Mouse (Mus musculus) thymus, adult 2 months (tissue): ENCODE results near the gene Atxn7.

Experiments
- CTCF ChIP-seq: fragments of 200-500 bp; IDR thresholded peaks from 2 replicates; pipeline ENCODE4 v1.5.1; 2012; ENCODE audit warnings: mild to moderate bottlenecking, control low read depth, low read length, moderate library complexity, borderline replicate concordance; ENCODE audit not compliant: control insufficient read depth, poor library complexity, insufficient read depth; ENCODE audit errors: extremely low read depth
- POLR2A ChIP-seq: fragments of 200-500 bp; IDR thresholded peaks from 2 replicates; pipeline ENCODE4 v1.6.1; 2012; ENCODE audit warnings: mild to moderate bottlenecking, low read length, control low read depth, moderate library complexity; ENCODE audit not compliant: control insufficient read depth, poor library complexity, insufficient read depth; ENCODE audit errors: extremely low read depth

- TF ChIP-seq POLR2A (no peak), CTCF (no peak)
These were observed 105.0 kb downstream of the Atxn7 start for GRCm38 (mm10) chr14:14066241-14066640.
